Mouse (Mus musculus): Measurements from ENCODE around the gene Zer1.
"Not testable (repeated sequence)": the region's sequence is repeated elsewhere in the genome, so short reads cannot be mapped to it uniquely, and the experiment has no call there.

Gene Zer1

DNA sequence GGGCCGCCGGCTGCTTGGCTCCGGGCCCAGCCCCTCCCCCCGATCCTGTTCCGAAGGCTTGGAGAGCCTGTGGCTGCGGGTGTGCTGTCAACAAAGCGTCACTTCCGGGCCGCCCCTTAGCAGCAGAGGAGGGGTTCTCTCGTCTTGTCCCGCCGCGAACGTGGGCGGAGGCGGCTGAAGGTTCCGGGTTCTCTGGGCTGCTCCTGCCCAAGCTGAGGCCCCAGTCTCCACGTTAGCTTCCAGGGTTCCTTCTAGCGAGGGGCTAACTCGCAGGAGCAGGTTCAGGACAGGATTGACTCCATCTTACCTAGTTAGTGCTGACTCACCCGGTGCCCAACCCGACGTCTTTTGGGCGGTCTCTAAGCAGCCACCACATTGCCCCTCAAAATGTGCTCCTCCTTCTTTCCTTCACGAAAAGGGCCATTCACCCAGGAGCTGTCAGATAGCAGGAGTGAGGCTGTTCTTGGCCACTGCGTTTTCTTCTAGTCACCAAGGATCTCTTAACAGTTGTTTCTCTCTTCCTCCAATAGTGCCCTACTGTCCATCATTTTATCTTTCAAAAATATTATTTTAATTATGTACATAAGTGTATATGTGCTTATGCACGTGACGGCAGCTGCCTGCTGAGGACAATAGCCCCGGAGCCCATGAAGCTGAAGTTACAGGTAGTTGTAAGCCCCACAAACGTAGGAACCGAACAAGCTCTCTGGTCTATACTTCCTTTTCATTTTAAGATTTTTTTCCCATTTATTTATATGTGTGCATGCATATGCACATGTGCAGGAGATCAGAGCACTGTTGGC, at the start of gene Zer1:
Gene Zer1, minus strand, starts transcription at position 114 of the 803 bp plus-strand sequence.
- DNase-seq (ENCODE audit: low spot score in 2 of 2), result peak; percentile 96

DNA sequence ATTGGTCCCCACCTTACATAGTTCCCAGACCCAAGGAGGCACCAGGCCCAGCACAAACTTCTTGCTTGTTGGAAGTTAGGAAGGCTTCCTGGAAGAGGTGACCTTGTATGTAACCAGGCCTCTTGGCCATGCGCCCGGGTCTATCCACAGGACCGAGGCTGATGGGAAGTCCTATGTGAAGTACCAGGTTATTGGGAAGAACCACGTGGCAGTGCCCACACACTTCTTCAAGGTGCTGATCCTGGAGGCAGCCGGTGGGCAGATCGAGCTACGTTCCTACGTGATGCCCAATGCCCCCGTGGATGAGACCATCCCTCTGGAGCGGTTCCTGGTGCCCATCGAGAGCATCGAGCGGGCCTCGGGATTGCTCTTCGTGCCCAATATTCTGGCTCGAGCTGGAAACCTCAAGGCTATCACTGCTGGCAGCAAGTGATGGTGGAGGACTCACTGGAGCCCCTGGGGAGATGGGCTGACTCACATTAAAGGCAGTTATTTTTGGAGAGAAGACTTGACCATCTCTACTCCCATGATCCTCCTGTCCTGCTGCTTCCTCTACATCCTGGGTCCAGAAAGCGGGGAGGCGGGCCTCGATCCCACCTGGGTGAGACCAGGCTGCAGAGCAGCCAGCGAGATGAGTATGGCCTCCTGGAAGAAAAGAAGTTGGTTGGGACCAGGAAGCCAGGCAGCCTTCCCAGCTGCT, 49.3 kb upstream of the Zer1 start:
- peak in 1 of 2 experiments; percentile 35 for DNase-seq (ENCODE audit: low spot score in 2 of 2)

DNA sequence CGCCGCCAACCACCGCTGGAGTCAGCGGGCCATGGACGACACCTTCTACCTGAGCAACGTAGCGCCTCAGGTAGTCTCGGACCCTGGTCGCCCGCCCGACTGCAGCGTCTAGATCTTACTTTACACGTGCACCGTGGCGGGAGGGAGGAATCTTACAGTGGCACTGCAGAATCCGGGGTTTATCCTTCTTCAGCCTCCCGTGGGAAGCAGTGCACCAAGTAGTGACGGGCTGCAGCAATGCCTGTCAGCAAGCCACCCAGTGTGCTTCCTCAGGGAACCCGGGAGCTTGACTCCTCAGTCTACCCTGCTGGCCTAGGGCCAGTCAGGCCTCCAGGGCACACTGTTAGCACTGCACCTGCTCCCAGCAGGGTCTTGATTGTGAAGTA, 47.6 kb upstream of the Zer1 start:
- DNase-seq (ENCODE audit: low spot score in 2 of 2), result no peak

DNA sequence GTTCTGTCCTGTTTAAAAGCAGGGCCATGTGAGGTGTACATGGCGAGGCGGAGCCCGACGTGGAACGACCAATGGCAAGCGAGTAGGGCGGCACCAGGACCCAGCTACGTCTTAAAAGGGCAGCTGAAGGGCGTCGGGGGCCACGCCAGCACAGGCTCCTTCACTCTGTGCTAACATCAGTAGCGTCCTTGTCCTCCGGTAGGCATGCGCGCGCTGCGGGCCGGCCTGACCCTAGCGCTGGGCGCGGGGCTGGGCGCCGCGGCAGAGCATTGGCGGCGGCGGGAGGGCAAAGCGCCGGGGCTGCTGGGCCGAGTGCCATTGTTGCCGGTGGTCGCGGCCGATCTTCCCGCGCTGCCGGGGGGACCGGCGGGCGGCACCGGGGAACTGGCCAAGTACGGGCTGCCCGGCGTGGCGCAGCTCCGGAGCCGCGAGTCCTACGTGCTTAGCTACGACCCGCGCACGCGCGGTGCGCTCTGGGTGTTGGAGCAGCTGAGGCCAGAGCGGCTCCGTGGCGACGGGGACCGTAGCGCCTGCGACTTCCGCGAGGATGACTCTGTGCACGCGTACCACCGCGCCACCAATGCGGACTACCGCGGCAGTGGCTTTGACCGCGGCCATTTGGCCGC, 47.1 kb upstream of the Zer1 start, which contains the start of gene Endog:
Gene Endog, plus strand, starts transcription at position 123 of the 626 bp plus-strand sequence.
- DNase-seq (ENCODE audit: low spot score in 2 of 2), result peak; percentile 92 to 93

DNA sequence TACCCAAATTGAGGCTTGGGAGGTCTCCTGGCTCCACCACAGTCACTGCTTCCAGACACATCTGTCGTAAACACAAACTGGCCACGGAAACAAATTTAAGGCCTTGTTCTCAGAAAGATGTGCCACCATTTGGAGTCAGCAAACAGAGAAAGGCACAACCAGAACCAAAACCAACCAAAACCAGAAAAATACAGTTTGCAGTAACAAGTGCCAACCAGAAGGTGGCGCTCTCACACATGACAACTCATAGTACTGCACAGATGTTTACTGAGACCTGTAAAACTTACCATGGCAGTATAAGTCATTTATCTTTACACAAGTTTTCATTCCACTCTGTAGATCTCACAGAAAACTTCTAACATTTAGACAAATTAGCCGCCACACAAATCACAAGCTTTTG, 42.3 kb upstream of the Zer1 start:
- DNase-seq (ENCODE audit: low spot score in 2 of 2), result no peak

DNA sequence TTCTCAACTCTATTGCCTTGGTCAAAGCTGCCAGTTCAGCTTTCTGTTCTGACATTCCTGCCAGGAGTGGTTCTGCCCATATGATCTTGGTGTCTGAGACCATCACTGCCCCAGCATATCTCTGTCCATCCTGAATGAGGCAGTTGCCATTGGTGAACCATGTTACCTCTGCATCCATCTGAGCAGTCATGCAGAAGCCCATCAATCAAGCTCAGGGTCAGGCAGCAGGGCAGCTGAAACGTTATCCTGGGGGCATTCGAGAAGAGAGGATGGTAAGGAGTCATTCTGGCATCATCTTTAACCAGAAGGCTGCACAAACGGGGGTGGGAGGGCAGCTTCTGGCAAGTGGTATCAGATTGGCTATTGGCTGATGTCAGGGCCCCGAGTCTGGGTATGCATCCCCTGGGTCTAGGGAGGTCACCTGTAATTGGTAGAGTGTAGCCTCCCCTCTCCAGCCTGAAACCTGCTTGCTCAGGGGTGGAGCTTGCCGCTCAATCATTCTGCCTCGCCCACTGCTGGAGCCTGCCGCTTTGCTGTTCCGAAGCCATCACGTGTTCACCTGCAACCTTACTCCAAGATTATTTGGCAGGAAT, 40.1 kb upstream of the Zer1 start:
- no peak for DNase-seq (ENCODE audit: low spot score in 2 of 2)

DNA sequence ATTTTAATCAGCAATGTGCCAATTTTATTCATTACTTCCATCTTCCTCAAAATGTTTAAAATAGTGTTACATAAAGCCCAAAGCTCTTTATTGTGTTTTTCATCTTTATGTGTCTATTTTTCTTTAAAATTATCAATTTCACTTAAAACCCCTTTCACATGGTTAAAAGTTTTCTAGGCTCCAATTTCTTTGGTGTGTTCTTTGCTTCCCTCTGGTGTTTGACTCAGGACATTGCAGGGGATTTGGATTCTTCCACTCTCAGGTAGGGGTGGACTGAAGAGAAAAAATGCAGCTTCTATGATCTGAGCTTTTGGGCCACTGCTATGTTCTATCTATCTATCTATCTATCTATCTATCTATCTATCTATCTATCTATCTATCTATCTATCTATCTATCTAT, 37.4 kb upstream of the Zer1 start:
- DNase-seq (ENCODE audit: low spot score in 2 of 2), result no peak

DNA sequence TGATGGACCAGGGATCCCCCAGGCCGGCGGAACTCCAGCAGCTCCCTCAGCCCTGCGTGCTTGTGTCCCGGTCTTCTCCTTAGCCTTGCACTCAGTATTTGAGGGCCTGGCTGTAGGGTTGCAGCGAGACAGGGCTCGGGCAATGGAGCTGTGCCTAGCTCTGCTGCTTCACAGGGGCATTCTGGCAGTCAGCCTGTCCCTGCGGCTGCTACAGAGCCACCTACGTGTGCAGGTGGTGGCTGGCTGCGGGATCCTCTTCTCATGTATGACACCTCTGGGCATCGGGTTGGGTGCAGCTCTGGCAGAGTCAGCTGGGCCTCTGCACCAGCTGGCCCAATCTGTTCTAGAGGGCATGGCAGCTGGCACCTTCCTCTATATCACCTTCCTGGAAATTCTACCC, 35.5 kb upstream of the Zer1 start:
- not testable (repeated sequence) for DNase-seq (ENCODE audit: low spot score in 2 of 2)

DNA sequence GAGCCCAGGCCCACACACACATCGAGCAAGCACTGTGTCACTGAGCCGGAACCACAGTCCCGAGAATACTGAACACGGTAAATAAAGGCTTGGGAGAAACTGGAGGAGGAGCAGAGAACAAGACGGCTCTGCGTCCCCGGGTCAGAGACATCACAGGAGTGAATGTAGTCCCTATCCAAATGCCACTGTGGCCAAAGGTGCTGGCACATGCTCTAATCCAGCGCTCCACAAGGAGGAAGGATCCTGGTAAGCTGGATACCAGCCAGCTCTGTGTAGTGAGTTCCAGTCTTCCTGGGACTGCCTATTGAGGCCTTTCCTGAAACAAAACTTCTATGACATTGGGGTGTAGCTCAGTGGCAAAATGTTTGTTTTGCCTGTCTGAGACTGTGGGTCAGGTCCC, 28.2 kb upstream of the Zer1 start:
- no peak for DNase-seq (ENCODE audit: low spot score in 2 of 2)

DNA sequence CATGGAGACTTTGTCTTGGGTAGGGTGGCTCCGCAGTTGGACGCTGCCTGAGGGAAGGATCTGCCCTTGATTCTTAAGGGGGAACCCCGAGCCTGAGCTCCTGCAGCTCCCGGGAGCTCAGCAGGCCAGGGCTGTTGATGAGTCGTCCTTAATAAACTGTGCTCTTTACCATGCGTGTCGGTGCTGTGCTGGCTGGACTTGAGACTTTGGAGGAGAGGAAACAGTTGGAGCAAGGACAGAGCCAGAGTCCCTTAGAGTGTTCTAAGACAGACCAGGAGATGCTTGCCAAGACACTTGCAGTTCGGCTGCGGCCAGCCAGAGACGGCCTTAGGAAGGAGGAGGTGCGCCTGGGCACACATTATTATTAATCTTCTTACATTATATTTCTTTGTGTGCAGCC, 27.5 kb upstream of the Zer1 start:
- DNase-seq (ENCODE audit: low spot score in 2 of 2), result no peak

DNA sequence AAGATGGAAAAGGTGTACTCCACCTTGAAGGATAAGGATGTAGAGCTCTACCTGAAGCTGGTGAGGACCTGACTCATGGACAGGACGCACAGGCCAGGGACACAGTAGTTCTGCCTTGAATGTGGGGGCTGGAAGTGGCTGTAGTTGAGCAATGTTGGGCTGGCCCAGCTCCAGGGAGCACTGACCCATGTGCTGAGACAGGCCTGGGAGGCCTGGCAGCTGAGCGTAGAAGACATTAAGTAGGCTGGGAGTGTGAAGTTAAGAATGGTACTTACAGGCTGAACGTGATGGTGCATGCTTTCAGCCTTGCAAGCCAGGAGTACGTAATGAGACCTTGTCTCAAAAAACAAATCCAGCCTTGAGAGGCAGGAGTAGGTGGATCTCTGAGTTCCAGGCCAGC, 23.1 kb upstream of the Zer1 start:
- DNase-seq (ENCODE audit: low spot score in 2 of 2), result peak; percentile 42 to 61

DNA sequence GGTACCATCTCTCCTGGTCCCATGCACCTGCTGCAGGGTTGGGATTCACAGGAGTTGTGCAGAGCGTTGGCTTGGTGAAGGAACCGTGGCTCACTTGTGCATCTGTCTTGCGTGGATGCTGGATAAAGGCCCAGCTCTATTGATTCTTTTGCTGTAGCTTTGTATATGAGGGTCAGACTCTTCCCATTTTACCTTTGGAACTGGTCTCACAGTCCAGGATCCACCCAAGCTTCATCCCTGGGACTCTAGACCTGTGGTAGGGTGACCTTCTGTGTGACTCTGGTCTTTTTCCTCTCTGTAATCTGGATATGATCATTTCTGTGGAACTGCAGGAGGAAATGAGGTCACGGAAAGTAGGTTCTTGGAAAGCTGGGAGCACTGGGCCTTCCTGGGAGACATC, 20.1 kb upstream of the Zer1 start:
- DNase-seq (ENCODE audit: low spot score in 2 of 2), result no peak

DNA sequence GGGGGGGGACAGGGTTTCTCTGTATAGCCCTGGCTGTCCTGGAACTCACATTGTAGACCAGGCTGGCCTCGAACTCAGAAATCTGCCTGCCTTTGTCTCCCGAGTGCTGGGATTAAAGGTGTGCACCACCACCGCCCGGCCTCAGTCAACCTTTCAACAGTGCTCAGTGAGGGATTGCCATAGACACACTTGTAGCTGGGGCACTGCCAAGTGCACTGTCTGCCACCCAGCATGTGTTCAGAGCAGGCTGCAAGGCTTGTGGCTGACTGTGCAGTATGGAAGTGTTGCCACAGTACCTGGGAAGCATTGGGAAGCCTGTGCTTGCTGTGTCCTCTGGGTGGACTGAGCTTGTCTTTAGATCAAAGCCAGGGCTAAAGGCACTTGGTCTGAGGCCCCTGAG, 15.6 kb upstream of the Zer1 start:
- DNase-seq (ENCODE audit: low spot score in 2 of 2), result not testable (repeated sequence)

DNA sequence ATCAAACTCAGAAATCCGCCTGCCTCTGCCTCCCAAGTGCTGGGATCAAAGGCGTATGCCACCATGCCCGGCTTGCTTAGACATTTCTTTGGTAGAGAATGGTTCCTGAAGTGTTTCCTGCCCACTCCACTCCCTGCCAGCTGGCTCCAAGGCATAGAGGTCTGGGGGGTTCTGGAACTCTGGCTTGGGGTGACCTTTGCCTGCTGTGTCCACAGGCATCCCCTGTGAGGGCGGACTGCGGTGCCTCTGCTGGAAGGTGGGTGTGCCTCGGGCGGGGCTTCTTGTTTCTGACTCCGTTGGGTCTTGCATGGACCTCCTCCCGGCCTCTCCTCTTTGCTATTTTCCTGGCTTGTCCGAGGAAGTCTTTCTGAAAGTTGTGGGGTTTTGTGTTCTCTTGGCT, 12.1 kb upstream of the Zer1 start:
- DNase-seq (ENCODE audit: low spot score in 2 of 2), result no peak

DNA sequence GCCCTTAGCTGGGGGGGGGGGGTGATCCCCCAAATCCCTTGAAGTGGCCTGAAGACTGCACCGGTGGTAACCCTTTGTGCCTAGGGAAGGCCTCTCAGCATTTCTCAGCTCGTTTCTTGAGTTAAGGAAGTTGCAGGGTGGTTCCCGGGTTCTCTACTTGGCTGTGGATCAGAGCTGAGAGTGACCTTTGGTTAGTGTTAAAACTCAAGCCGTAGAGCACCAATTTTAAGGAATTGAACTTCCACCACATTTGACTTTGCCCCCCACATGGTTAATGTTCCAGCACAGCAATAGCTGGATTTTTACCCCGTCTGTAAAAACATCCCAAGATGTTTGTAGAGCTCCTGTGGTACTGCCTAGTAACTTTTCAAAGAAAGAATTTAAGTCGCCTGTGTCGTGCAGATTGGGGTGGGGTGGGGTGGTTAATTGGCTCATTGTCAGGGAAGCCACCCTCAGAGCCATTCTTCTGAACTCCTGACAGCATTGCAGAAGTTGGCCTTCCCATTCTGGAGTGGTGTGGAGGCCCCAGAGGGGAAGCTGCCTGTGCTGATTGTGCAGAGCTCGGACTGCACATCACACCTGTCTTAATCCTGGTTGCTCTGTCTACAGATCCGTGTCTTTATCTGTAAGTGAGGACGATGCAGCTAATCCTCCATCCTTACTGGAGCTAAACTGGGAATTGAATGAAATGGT, 10.7 kb upstream of the Zer1 start:
- DNase-seq (ENCODE audit: low spot score in 2 of 2), result no peak

DNA sequence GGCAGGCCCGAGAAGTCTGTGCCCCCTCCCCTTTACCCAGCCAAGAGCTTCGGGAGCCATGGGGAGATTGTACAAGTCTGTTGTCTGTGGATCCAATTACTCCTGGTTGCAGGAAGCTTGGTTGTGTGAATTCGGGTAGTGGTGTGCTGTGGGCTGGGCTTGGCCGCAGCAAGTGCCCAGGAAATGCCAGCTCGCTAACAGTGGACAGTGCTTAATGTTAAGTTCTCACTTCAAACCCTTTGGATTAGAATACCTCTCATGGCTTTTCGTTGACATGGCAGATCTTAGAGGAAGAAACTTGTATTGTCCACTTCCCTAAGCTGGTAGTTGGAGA, 10.0 kb upstream of the Zer1 start:
- peak; percentile 11 to 16 for DNase-seq (ENCODE audit: low spot score in 2 of 2)

DNA sequence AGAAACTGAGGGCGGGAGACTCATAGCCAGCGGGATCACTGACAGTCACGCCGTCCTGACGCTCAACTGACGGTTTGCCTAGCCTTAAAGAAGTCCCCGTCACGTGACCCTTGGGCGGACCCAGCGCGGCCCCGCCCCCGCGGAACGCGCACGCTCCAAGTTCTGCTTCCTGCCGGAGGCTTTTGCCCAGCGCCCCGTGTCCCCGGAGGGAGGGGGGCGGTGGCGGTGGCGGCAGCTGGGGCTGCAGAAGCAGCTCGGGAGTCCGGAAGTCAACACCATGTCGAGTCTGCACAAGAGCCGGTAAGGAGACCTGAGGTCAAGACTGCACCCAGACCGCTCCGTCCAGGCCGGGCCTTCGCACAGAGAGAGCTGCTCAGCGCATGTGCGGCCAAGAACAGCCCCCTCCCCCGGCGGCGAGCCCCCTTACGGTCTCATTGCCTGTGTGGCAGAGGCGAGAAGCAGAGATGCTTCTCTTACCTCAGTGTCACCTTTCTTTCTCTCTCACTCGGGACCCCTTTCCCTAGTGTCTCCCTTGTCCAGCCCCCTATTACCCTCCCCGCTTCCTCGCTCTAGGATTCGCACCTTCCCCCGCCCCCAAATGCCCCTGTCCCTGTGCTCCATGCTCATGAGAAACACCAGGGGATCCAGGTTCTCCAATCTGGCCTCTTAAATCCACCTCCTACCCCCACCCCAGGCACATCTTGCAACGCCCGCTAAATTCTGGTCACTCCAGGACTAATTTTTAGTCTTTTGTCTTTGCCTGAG, 9.4 kb upstream of the Zer1 start, which contains the start of gene Tbc1d13:
Gene Tbc1d13, plus strand, starts transcription at position 134 of the 765 bp plus-strand sequence.
- peak; percentile 98 to 99 for DNase-seq (ENCODE audit: low spot score in 2 of 2)

DNA sequence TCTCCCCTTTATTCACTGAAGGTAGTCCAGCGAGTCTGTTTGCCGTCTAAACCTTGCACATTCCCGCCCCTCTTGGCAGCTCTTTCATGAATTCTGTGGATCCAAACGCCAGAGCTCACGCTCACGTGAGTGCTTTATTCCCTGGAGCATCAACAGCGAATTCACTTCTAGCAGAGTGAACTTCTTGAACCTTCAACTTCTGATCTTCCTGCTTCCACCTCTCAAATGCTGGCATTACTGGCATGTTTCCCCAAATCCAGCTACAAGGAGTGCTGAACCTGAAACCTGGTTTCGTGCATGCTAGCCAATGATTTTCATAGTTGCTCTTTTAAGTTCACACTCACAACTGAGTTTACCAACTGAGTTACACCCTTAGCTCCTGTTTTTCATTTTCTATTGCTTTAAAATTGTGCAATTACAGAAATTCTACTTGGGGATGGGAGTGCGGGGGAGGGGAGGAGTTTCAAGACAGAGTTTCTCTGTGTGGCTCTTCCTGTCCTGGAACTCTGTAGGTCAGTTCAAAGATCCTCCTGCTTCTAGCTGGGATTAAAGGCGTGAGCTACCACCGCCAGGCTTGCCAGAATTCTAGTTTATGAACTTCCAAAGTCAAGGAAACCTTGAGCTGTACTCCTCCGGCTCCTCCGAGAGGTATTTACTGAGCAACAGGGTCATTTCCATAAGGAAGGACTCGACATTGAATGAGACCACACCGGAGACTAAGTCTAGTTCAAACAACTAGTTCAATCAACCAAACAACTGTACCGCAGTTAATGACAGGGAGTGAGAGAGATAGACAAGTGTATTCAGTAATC, 8.6 kb upstream of the Zer1 start:
- DNase-seq (ENCODE audit: low spot score in 2 of 2), result peak; percentile 47 to 63

DNA sequence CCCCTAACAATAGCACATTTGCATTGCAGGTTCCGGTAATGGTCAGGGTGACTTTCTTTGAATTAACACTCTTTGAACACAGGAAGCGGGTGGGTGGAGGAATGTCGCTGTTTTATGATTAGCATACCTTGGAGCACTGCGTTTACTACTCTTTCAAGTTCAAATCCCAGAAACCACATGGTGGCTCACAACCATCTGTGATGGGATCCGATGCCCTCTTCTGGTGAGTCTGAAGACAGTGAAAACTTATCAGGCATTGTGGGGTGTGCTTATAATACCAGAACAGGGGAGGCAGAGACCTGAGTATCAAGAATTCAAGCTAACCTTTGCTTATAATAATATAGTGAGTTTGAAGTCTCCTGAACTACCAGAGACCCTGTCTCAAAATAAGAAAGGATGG, 6.9 kb upstream of the Zer1 start:
- not testable (repeated sequence) for DNase-seq (ENCODE audit: low spot score in 2 of 2)

DNA sequence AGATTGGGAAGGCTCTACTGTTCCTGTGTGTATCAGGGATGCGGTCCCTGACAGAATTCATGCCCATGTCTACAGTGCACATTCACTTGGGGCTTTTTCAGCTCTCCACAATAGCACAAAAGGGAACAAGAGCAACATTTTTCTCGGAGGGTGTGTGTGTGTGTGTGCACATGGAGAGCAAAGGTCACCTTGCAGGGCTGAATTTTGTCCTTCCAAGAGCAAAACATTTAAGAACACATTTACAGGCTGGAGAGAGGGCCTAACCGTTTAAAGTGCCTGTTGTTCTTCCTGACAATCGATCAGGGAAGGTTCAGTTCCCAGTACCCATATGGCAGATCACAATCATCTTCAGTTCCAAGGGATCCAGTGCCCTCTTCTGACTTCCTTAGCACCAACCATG, 5.8 kb upstream of the Zer1 start:
- DNase-seq (ENCODE audit: low spot score in 2 of 2), result no peak

Measured in heart, adult 9 months (tissue).